Mouse (Mus musculus) kidney, adult 8-10 months (tissue): ENCODE measurements around the gene Mthfd1.
"Not testable (repeated sequence)": the region's sequence is repeated elsewhere in the genome, so short reads cannot be mapped to it uniquely, and the experiment has no call there.

Source experiments
- DNase-seq, 2 experiments: peaks; one replicate each; pipeline ENCODE4 v3.0.0; 2022

Mthfd1 gene

GRCm38 (mm10) chr12:76254725-76255498 lies at the start of gene Mthfd1:
TSS of gene Mthfd1 (plus strand) at chr12:76255298.
- peak; percentile 96 to 98 for DNase-seq

- DNase-seq = no peak
These were observed 45.6 kb upstream of the Mthfd1 start for GRCm38 (mm10) chr12:76209429-76209974.

GRCm38 (mm10) chr12:76215121-76215520 lies 40.0 kb upstream of the Mthfd1 start:
- no peak for DNase-seq

GRCm38 (mm10) chr12:76216716-76217115 lies 38.4 kb upstream of the Mthfd1 start:
- DNase-seq = no peak

- not testable (repeated sequence) for DNase-seq
These were observed 33.0 kb upstream of the Mthfd1 start for GRCm38 (mm10) chr12:76222104-76222503.

- no peak for DNase-seq
These were observed 24.5 kb upstream of the Mthfd1 start for GRCm38 (mm10) chr12:76230644-76231043.

GRCm38 (mm10) chr12:76235253-76235652 lies 19.8 kb upstream of the Mthfd1 start:
- no peak for DNase-seq

GRCm38 (mm10) chr12:76239145-76239838 lies 15.8 kb upstream of the Mthfd1 start:
- DNase-seq = no peak

- no peak for DNase-seq
These were observed 15.1 kb upstream of the Mthfd1 start for GRCm38 (mm10) chr12:76239839-76240571.

GRCm38 (mm10) chr12:76240670-76241069 lies 14.4 kb upstream of the Mthfd1 start:
- no peak for DNase-seq

GRCm38 (mm10) chr12:76241084-76241483 lies 14.0 kb upstream of the Mthfd1 start:
- no peak for DNase-seq

GRCm38 (mm10) chr12:76241833-76242232 lies 13.3 kb upstream of the Mthfd1 start:
- DNase-seq = no peak

- no peak for DNase-seq
These were observed 10.1 kb upstream of the Mthfd1 start for GRCm38 (mm10) chr12:76244981-76245380.

GRCm38 (mm10) chr12:76246646-76247045 lies 8.5 kb upstream of the Mthfd1 start, which contains the start of gene Tex21:
TSS of gene Tex21 (minus strand) at chr12:76246746.
- DNase-seq = no peak

- no peak for DNase-seq
These were observed 2.0 kb upstream of the Mthfd1 start for GRCm38 (mm10) chr12:76253090-76253489.

- no peak for DNase-seq
These were observed 1.5 kb upstream of the Mthfd1 start for GRCm38 (mm10) chr12:76253591-76253990.

GRCm38 (mm10) chr12:76253991-76254390 lies 1.1 kb upstream of the Mthfd1 start:
- DNase-seq = no peak

- peak; percentile 42 to 47 for DNase-seq
These were observed 389 bp downstream of the Mthfd1 start for GRCm38 (mm10) chr12:76255499-76255875.

GRCm38 (mm10) chr12:76256114-76256843 lies 1.2 kb downstream of the Mthfd1 start:
- peak; percentile 51 to 77 for DNase-seq

- no peak for DNase-seq
These were observed 5.6 kb downstream of the Mthfd1 start for GRCm38 (mm10) chr12:76260673-76261072.

GRCm38 (mm10) chr12:76261556-76261955 lies 6.5 kb downstream of the Mthfd1 start:
- no peak for DNase-seq

GRCm38 (mm10) chr12:76262918-76263317 lies 7.8 kb downstream of the Mthfd1 start:
- no peak for DNase-seq
